Mouse (Mus musculus) heart, postnatal 36 days (tissue): ENCODE results near the gene Cux1. TPM values are rescaled to one million over a fixed set of nuclear protein-coding genes. Genes with fewer than 3 reads are reported as not detected.

Experiments
- DNase-seq, 2 experiments: peaks; one replicate each; pipeline ENCODE4 v3.0.0; 2021 to 2022
- intact Hi-C: fragments of 180-260 bp; cut with DNase I; formaldehyde crosslinking; loops from one replicate; pipeline ENCODE4 v1.15.1; 2025
- total RNA-seq, 2 experiments: library from RNA; stranded (reverse); gene quantifications; 2 replicates each; pipeline ENCODE4 v1.2.3; 2021

Gene Cux1
- total RNA-seq, 2 experiments from 2014 or later = 93.1 to 99.6 TPM

DNA sequence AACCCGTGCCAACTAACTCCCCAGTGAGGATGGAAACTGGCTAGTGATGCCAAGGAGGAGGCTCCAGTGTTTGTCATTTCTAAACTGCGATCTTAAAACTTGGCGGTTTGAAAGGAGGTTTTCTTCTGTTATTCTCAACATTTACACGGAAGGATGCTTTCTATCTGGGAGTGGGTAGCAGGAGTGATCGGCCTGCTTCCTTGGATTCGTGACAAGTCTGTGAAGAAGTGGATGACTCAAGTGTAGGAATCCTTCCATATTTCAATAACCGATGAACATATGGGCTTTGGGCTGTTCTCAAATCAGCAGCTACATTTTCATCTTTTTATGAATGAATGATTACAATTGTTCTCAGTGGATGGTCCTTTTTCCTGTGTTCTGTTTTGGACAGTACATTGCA is 282.2 kb downstream of the Cux1 start:
- intact Hi-C loops = no loop called here
- DNase-seq = no peak

DNA sequence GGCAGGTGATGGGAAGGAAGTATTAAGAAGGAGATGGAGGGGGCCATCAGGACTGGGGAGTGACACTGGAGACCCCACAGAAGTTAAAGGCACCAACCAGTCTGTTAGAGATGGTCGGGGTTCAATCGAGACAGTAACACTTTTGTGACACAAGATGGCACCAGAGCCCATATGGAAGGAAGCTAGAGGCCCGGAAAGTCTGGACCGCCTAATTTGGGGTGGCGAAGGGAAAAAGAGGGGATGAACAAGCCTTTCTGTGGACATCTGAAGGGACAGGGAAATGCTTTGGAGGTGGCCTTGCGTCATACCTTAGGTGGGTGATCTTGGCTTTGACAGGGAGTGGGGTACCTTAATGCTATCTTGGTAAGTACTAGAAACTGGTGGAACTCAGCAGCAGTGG is 285.9 kb downstream of the Cux1 start:
- peak; percentile 13 for DNase-seq
- intact Hi-C loops = loop anchor here (1.0 to 5.0 kb wide), 3 partner anchors 286 to 425 kb away; partner anchors contain the start of gene Cux1

DNA sequence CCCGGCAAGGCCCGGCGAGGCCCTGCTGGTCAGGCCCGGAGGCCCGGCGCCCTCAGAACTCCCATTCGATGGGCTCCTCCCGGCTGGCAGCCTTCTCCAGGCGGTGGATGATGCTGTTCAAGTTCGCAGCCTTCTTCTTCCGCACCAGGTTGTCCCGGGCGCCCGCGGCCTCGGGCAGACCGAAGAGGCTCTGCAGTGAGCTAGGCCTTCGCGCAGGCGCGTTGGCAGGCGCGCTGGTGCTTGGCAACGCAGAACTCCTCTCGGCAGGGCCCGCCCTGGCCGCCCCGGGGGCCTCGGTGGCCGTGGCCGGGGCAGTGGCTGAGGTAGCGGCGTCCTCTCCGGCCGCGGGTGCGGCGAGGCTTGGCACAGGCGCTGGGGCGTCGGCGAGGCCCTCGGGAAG is 292.6 kb downstream of the Cux1 start:
- intact Hi-C loops = no loop called here
- no peak for DNase-seq

DNA sequence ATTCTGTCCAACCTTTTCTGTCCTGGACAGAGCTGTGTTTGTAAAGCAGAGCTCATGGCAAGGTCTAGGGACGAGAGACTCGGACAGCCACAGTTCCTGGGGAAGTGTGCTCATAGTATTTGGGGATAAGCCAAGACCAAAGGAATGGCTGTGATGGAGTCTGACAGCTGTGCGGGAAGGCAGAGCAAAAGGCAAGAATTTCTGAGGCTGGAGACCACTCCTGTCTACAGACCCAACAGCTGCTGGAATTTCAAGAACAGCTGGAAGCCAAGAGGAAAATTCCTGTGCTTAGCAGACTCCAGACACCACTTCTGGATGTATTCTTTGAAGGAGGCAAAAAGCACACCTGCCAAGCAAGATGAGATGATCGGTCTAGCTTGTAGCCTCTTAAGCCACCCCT is 297.4 kb downstream of the Cux1 start:
- DNase-seq = no peak

DNA sequence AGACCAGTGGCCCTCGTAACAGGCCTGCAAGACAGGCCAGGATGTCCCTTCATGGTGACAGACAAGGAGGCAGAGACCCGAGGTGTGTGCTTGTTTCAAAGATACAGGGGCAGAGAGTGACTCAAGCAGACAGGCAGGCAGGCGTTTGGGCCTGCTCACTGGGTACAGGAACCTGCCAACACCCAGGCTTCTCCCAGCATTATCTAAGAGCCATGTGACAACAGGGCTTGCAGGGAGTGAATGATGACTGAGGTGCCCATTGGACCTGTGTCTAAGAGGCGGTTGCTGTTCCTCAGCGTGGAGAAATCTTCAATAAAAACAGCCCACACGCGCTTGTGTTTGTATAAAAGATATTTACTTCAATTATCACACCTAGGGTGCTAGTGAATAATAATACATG is 301.2 kb downstream of the Cux1 start:
- intact Hi-C loops = no loop called here
- DNase-seq = no peak

More for the DNA sequence above, 297.4 kb downstream of the Cux1 start:
- intact Hi-C loops = no loop called here

DNA sequence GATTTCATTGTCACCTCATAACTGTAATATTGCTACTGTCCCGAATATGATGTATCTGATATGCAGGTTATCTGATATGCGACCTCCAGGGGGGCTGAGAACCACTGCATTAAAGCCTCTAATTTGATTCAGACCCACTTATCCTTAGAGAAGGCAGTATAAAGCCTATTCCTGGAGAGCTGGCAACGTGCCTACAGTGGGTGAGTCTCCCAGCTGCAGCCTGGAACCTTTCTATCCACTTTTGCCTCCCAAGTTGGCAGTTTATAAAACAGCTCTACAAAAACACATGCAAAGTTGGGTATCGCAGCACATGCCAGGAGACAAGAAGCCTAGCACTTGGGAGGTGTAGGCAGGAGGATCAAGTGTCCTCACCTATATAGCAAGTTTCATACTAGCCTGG is 303.9 kb downstream of the Cux1 start:
- intact Hi-C loops = no loop called here
- DNase-seq = no peak

DNA sequence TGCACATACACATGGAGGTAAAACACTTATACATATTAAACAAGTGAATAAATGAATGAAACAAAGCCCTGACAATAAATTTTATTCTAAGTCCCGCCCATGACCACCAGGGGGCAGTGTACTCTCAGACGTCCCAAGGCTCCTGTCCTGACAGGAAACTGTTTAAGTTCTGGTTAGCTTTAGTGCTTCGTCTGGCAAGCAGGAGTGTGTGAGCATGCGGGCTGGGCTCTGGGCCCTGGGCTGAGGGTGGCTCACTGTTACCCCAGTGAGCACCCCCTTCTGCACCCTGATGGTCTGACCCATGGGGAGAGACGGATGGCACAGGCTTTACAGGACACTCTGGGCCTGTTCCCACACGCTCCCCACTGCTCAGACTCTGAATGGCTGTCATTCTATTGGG is 308.4 kb downstream of the Cux1 start:
- peak; percentile 64 to 71 for DNase-seq
- intact Hi-C loops = loop anchor here (1.0 to 2.0 kb wide), 4 partner anchors 364 to 496 kb away; no protein-coding TSS in a partner anchor

DNA sequence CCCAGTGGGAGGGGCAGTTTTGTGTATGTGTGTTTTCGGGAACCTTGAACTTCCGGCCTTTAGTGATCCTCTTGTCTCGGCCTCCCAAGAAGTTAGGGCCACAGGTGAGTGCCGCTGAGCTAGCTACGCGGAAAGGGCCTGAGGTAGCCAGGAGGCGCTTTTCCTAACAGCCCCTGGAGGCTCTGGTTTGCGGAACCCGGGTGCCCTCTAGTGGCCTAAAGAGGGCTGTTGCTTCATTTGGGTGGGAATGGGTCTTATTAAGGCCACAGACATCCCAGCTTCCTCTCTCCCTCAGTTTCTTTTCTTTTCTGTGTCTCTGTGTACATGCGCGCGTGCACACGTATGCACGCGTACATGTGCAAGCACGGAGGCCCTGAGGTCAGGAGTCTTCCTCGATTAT is 314.4 kb downstream of the Cux1 start:
- peak; percentile 81 for DNase-seq
- intact Hi-C loops = loop anchor here (1.0 to 5.0 kb wide), 2 partner anchors 51 to 121 kb away; no protein-coding TSS in a partner anchor

DNA sequence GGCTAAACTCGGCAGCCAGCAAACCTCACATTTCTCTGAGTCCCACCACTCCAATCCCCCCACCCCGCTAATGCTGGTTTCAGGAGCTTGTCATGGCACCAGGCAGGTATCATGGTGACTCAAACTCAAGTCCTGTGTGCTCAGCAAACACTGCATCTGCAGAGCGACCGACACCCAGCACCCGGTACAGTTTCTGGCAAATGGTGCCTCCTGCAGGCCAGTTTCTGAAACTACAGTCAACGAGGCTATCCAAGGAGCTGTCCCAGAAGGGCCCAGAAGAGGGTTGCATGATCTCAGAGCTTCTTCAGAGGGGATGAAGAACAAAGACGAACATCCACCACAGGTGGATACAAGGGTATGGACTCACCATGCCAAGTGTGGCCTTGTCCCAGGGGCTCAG is 316.3 kb downstream of the Cux1 start:
- DNase-seq = peak in 1 of 2 experiments; percentile 35
- intact Hi-C loops = loop anchor here (5.0 kb wide), 1 partner anchor 119 kb away; no protein-coding TSS in a partner anchor

DNA sequence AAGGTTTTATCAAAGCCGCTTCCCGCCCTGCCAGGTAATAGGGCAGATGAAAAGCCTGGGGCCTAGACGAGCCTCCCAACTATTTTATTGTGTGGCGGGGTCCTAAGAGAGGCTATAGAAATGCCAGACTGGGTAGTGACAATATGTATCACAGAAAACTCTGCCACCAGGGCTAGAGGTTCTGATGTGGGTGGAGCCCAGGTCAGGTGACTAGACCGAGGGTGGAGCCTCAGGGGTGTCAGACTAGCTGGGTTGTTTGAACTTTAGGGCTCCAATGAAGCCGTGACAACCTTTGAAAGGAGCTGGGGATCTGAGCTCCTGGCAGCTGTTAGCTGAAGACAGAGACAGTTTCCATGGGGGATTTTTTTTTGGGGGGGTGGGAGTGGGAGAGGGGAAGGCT is 318.8 kb downstream of the Cux1 start:
- DNase-seq = no peak
- intact Hi-C loops = no loop called here

DNA sequence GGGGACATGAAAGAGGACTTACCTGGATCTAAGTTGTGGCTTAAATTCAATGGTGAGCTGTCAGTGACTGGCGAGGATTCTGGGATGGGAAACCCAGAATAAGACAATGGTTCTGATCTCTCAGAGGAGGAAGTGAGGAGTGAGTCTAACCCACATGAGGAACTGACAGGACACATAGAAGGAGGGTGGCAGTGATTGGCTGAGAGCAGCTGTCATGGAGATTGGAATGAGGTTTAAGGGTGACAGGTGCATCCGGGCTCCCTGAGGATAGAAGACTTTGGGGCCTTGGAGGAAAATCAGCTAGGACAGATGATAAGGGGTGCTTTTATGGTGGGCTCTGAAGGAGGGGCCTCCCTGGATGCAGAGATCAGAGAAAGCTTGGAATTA is 320.8 kb downstream of the Cux1 start, which contains the start of gene Sh2b2:
TSS of gene Sh2b2 (minus strand) at position 105 of the 387 bp plus-strand sequence.
- intact Hi-C loops = no loop called here
- no peak for DNase-seq

DNA sequence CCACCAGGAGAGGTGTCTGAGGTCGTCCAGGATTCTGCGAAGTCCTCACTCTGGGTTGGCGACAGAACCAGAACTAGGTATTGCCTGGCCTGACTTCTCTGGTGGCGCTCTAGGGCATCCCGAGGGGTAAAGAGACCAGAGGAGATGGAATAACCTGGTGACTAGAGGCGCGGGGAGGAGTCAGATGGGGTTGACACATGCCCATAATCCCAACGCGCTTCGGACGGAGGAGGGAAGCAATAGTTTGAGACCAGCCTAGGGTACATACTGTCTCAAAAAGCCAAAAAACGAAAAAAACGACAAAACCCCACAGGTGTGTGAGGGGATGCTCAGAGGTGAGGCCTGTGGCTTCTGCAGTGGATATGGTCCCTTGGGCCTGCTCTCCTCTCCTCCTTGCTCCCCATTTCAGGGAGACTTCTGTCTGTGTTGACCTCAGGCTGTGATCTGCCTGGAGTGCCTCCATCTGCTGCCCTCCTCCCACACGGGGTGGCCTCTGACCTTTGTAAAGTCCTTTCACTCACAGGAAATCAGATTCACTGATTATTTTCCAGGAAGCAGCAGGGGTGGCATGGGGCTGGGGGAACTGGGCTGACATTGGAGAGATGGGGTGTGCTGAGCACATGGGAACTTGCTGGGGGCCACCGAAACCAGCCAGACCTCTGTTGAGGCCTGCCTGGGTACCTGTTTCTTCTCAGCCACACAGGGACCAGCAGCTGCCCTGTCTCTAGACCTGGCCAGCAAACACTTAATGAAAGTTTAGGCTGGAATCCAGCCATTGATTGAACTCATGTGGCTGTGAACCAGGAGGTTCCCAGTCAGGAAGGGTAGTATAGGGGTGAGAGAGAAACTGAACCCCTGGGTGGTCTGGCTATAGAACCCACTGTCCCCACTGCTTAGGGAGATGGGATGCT is 321.5 kb downstream of the Cux1 start:
- intact Hi-C loops = no loop called here
- no peak for DNase-seq

DNA sequence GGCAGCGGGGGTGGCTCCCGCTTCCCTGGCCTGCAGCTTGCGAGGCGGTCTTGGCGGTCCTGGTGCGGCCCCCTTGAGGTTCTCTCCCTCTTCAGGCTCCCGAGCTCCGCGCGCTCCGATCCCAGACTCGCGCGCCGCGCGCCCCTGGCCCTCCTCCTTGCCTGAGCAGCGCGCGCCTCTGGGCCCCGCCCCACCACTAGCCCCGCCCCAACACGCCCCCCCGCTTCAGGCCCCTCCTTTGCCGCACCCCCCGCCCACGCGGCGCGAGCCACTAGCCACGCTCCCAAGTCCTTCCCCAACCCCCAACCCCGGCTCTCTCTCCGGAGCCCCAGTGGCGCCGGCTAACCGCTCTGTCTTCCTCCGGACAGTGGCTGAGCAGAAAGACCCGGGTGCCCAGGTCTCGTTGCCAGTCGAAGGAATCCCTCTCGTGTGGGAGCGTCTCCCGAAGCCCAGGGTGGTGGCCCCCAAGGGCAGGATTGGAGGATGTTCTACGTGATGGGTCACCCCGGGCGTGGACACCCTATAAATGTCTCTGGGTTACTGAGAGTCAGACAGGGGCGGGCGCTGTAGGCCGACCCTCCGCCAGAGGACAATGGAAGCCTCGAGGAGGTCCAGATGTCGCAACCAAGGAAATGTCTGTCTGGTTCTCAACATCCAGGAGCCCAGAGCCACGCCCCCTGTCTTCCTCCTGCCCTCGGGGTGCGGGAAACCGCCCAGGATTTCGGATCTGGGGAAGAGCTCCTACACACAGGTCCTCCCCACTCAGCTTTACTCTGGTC is 322.3 kb downstream of the Cux1 start:
- intact Hi-C loops = no loop called here
- peak; percentile 76 to 85 for DNase-seq

DNA sequence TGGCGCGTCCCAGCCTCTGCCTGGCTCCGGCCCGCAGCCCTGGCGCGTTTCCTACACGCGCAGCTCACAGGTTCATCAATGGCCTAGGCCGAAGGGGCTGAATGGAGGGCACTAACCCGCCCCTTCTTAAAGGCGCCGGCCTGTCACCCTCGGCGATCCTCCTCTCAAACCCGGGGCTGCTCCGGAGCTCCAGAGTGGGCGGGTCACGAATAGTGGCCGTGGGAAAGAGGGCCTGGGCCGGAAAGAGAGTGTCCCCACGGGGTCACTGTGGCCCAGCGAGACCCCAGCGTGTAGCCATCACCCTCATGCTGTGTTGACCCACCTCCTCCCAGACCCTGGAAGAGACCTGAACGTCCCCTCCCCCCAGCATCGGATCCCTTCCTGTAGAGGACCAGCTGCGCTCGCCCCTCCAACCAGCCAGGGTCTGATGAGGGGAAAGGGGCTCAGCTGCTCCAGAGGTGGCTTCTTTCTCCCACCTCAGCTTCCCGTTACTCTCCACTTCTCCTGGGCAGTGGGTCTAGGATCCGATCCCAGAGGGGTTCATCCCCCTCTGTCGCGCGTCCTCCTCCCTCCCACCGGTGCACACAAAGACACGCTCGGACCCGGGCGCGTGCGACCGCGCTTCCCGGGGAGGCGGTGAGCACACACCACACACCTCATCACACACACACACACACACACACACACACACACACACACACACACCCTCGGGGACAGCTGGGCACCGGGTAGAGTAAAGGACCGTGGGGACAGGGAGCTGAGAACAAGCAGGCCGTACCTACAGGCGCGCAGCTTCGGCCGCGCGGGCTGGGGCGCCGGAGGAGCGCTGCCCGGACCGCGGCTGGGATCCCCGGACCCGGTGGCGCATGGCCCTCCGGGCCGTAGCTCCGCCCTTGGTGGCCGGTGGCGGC is 323.2 kb downstream of the Cux1 start:
- DNase-seq = peak; percentile 13 to 16
- intact Hi-C loops = no loop called here

DNA sequence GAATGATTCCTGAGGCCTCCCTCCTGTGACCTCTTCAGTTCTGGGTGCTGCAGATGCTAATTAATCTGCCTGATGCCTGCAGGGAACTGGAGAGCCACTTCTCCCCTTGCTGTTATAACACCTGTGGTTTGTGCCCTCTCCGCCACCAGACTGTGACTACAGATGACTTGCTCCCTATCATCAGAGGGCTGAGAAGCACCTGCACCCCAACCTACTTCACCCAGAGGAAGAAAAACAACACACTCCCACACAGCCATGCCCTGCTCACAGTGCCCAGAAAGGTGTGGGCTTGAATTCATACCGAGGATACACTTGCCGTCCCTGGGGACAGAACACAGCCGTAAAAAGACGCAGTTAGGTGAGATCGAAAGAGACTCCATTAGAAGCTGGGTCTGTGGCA is 326.1 kb downstream of the Cux1 start:
- no peak for DNase-seq
- intact Hi-C loops = no loop called here

DNA sequence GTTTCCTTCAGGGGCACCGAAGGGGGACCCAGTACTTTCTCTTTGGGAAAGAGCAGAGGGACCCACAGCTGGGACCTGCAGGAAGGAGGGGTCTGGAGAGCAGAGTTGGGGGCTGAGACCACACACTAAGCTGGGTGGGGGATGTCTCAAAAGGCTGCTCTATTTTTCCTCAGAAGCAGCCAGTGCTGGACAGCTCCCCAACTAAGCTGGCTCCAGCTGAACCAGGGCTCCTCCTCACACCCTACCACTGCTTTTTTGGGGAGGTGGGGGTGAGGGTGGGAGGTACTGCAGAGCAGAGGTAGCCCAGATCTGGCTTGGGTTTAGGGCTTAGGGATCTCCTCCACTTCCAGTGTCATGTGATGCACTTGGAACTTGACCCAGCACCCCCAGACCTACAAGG is 326.9 kb downstream of the Cux1 start:
- intact Hi-C loops = no loop called here
- no peak for DNase-seq

DNA sequence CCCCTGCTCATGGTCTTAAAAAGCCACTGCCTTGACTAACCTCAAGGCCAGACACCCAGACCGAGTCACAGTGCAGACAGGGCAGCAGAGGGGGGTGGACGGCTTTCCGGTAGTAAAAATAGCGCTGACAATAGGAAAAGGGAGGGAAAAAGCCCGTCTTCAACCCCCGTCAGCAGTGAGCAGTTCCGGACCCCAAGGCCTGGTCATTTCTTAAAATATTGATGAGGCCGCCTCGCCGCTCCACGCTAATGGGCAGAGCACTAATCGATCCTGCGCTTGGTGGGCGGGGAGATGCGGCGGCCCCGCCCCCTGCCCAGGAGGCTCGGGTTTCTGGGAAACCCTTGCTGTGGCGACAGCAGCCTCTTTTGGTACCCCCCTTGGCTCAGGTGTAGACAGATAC is 329.7 kb downstream of the Cux1 start:
- intact Hi-C loops = no loop called here
- DNase-seq = no peak

DNA sequence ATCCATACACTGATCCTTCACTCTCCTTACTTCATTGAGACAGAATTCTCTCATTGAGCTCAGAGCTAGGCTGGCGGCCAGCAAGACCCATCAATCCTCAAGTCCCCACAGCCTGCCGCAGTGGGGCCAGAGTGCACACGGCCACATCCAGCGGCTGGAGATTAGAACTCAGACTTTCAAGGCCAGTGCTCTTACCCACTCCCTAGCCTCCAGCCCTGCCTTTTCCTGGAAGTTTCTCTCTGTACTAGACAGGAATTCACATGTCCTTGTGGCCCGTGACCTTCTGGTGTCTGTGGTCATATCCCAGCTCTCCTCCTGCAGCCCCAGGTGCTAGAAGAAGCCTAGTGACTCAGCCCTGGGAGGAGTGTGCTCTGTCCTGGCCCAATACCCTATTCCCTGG is 330.7 kb downstream of the Cux1 start:
- DNase-seq = no peak
- intact Hi-C loops = no loop called here

DNA sequence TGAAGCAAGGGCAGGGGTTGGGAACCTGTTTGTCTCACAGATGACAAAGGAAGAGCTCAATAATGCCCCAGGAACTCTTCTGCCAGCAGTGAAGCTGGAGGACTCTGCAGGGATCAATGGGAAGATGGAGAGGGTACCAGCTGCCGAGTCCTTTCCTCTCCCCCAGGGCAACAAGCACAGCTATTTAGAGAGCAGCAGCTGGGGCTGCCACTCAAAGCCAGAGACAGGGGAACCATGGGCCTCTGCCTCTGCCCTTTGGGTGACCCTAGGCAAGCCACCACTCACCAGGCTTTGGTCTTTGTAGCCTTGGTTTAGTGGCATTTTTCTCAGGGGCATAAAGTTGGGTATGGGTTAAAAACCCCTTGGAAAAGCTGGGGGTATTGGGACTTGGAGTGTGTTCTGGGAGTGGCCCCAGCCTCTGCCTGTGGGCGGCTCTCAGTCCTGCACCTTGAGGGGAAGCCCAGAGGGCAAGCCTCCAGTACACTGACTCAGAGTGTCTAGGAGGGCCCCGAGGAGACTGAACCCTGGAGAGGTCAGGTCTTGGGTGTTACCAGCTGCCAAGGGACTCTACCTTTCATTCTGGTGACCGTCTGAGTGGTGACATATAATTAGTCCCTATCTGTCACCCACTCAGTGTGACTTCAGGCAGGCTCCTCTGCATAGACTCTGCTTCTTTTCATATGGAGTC is 336.8 kb downstream of the Cux1 start:
- no peak for DNase-seq
- intact Hi-C loops = no loop called here
